Mouse (Mus musculus): ENCODE data around the gene Rtf1. TPM values are rescaled to one million over a fixed set of nuclear protein-coding genes. Genes with fewer than 3 reads are reported as not detected.

Rtf1 gene
- 38.5 and 40.6 TPM in 2 replicates for polyA plus RNA-seq (2015; fragmentation: Nextera tagmentation; extraction: Ambion mirVana)

DNA sequence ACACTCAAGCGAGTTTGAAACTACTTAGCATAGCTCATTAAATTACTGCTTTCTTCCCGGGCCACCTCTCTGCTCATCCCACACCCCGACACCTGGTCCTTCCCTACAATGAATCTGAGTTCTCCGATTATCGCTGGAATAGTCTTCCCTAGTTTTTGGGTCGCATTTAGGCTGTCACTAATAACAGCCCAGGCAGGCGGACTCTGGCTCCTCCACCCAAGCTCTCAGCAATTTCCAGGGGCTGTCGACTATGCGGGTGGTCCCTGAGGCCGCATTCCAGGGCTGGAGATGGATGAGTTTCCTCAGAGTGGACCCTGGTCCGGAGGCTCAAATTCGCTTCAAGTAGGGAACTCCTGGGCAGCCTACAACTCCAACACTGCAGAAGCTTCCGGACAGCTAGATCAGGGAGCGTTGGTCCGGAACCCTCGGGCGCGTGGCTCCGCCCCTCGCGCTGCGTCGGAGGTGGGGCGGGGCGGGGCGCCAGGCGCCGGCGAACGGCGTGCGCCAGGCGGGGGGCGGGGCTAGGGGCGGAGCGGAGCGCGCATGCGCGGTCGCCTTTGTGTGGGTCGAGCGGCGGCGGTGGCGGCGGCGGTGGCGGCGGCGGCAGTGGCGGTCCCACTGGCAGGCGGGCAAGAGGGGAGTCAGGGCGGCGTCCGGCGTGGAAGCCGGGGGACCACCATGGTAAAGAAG, at the start of gene Rtf1:
Gene Rtf1 (plus strand): TSS at position 544 of the 690 bp plus-strand sequence.

GRCm38 (mm10) chr2:119662220-119663182, 12.4 kb upstream of the Rtf1 start, which contains the start of gene Ndufaf1:
TSS of gene Ndufaf1 (minus strand) at chr2:119662827.

DNA sequence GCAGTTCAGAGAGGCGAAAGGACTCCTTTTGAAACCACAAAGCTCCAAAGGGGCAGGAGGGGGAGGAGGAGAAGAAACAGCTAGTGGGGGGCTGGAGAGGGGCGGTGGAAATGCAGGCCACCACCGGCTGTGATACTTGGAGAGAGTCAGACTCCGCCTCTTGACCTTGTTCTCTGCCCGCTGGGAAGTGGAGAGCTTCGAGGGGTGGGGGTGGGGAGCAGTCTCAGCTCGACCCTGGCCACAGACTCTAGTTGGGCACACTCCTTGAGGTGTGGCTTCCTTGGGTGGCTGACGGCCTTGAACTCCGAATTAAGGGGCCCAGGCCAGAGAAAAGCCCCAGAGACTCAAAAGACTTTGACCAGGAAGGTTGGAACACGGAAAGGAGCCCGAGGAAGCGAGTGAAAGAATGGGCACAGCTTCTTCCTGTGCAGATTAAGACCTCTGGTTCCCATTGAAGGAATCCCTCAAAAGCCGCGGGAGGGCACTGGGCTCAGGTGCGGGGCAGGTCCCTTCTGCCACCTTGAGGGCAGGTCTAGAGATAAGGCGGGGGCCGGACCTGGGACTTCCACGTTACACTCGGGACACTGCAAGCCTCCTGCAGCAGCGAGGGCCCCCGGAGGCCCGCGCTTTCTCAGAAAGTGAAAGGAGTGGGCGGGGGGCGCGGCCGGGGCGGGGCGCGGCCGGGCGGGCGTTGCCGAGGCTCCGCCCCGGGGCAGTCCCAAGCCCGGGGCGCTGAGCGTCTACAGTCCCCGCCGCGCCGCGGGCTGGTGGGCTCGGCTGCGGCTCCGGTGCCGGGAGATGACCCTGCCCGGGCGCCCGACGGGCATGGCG, 66.9 kb downstream of the Rtf1 start, which contains the start of gene Itpka:
Gene Itpka (plus strand): TSS at position 757 of the 831 bp plus-strand sequence.

GRCm38 (mm10) chr2:119760251-119760650, 85.4 kb downstream of the Rtf1 start, which contains the start of gene Ltk:
TSS of gene Ltk (minus strand) at chr2:119760431.

Other genes starting within 250 kb of the Rtf1 start
- 2.9 and 3.1 TPM in 2 replicates for gene Ino80, start 197.4 kb upstream of the Rtf1 start, polyA plus RNA-seq (2015; fragmentation: Nextera tagmentation; extraction: Ambion mirVana)
- 0.16 and 0.31 TPM in 2 replicates for gene Exd1, start 127.4 kb upstream of the Rtf1 start, polyA plus RNA-seq (2015; fragmentation: Nextera tagmentation; extraction: Ambion mirVana)
- gene Chp1, start 127.4 kb upstream of the Rtf1 start, polyA plus RNA-seq (2015; fragmentation: Nextera tagmentation; extraction: Ambion mirVana), result 50.4 and 51.4 TPM in 2 replicates
- 105 and 117 TPM in 2 replicates for gene Nusap1, start 56.8 kb upstream of the Rtf1 start, polyA plus RNA-seq (2015; fragmentation: Nextera tagmentation; extraction: Ambion mirVana)
- gene Oip5, start 56.6 kb upstream of the Rtf1 start, polyA plus RNA-seq (2015; fragmentation: Nextera tagmentation; extraction: Ambion mirVana), result 48.0 and 56.3 TPM in 2 replicates
- 30.7 and 33.1 TPM in 2 replicates for gene Ndufaf1, start 12.2 kb upstream of the Rtf1 start, polyA plus RNA-seq (2015; fragmentation: Nextera tagmentation; extraction: Ambion mirVana)
- 0.13 and 0.18 TPM in 2 replicates for gene Itpka, start 67.3 kb downstream of the Rtf1 start, polyA plus RNA-seq (2015; fragmentation: Nextera tagmentation; extraction: Ambion mirVana)
- 0.11 TPM in 1 of 2 replicates, not detected in the other for gene Ltk, start 85.4 kb downstream of the Rtf1 start, polyA plus RNA-seq (2015; fragmentation: Nextera tagmentation; extraction: Ambion mirVana)
- 8.4 and 11.4 TPM in 2 replicates for gene Rpap1, start 112.5 kb downstream of the Rtf1 start, polyA plus RNA-seq (2015; fragmentation: Nextera tagmentation; extraction: Ambion mirVana)
- gene Tyro3, start 122.7 kb downstream of the Rtf1 start, polyA plus RNA-seq (2015; fragmentation: Nextera tagmentation; extraction: Ambion mirVana), result 3.5 and 4.8 TPM in 2 replicates
- 11.9 and 13.2 TPM in 2 replicates for gene Mga, start 222.2 kb downstream of the Rtf1 start, polyA plus RNA-seq (2015; fragmentation: Nextera tagmentation; extraction: Ambion mirVana)